Mouse (Mus musculus) lung, embryonic 14.5 days (tissue): ENCODE measurements around the gene Ctnna2. TPM values are rescaled to one million over a fixed set of nuclear protein-coding genes. Genes with fewer than 3 reads are reported as not detected.

Experiments
- ATAC-seq: fragments of 200-750 bp; cut with Nextera tagmentation; 2 replicates; pipeline ENCODE4 v1.8.0; 2017; ENCODE audit warnings: mild to moderate bottlenecking, moderate TSS enrichment, moderate library complexity; ENCODE audit not compliant: insufficient read depth
- DNase-seq: peaks from one replicate; pipeline ENCODE4 v3.0.0-alpha.2; 2015
- H3K27ac ChIP-seq: fragments of 300-500 bp; sonication (generic); 2 replicates; pipeline ENCODE4 v1.5.1; 2014; ENCODE audit warnings: low read depth, mild to moderate bottlenecking, moderate library complexity
- H3K27me3 ChIP-seq: fragments of 300-500 bp; sonication (generic); 2 replicates; pipeline ENCODE4 v1.6.1; 2014; ENCODE audit warnings: low read length, control low read depth; ENCODE audit not compliant: insufficient read depth
- H3K36me3 ChIP-seq: fragments of 300-500 bp; sonication (generic); 2 replicates; pipeline ENCODE4 v1.6.1; 2014; ENCODE audit warnings: control low read depth; ENCODE audit not compliant: insufficient read depth
- H3K4me1 ChIP-seq: fragments of 300-500 bp; sonication (generic); 2 replicates; pipeline ENCODE4 v1.6.1; 2014; ENCODE audit warnings: antibody characterized with exemption, control low read depth; ENCODE audit not compliant: insufficient read depth
- H3K4me2 ChIP-seq: fragments of 300-500 bp; sonication (generic); 2 replicates; pipeline ENCODE4 v1.6.1; 2014; ENCODE audit warnings: mild to moderate bottlenecking
- H3K4me3 ChIP-seq: fragments of 300-500 bp; sonication (generic); 2 replicates; pipeline ENCODE4 v1.5.1; 2014; ENCODE audit warnings: low read depth, low read length
- H3K9ac ChIP-seq: fragments of 300-500 bp; sonication (generic); 2 replicates; pipeline ENCODE4 v1.6.1; 2014
- H3K9me3 ChIP-seq: fragments of 300-500 bp; sonication (generic); 2 replicates; pipeline ENCODE4 v1.6.1; 2016; ENCODE audit warnings: low read depth, low read length, control low read depth
- CTCF ChIP-seq: IDR thresholded peaks from 2 replicates; pipeline ENCODE4 v1.5.1; 2016; ENCODE audit warnings: antibody characterized with exemption, low read depth
- WGBS: fragments of 180-500 bp; shearing (Covaris S2); extraction: QIAGEN DNeasy Blood & Tissue Kit; methylation state at CpG from one replicate; pipeline ENCODE4 v1.1.7; 2014; 5-methylcytosine and 5-hydroxymethylcytosine counted together
- polyA plus RNA-seq: library from polyadenylated mRNA; unstranded; fragments of >200 nt; fragmentation: Nextera tagmentation; extraction: Ambion mirVana; gene quantifications from 2 replicates; pipeline ENCODE4 v1.2.1, GENCODE M21; 2014

The Ctnna2 gene
- polyA plus RNA-seq, 1 experiment from 2014 or later = 4.4 TPM

GRCm38 (mm10) chr6:77278794-77279193 lies 700.7 kb downstream of the Ctnna2 start:
- no peaks in the 10 kb centered on the region for H3K36me3 ChIP-seq
- TF ChIP-seq CTCF = no peak
- no peak overlapping the region for H3K4me3 ChIP-seq
- H3K27ac ChIP-seq = no peak overlapping the region
- no peaks in the 10 kb centered on the region for H3K27me3 ChIP-seq
- ATAC-seq (no peak), DNase-seq (no peak)
- H3K9ac ChIP-seq = no peak overlapping the region
- H3K4me1 ChIP-seq = no peaks in the 10 kb centered on the region
- 80% methylated on average over 5 of the region's 5 CpGs for WGBS
- H3K9me3 ChIP-seq = no peaks in the 10 kb centered on the region
- H3K4me2 ChIP-seq = no peak overlapping the region

- TF ChIP-seq CTCF = no peak
- H3K36me3 ChIP-seq = no peaks in the 10 kb centered on the region
- no peaks in the 10 kb centered on the region for H3K4me1 ChIP-seq
- H3K4me3 ChIP-seq = no peak overlapping the region
- WGBS = 41% methylated on average over 3 of the region's 3 CpGs
- H3K27me3 ChIP-seq = no peaks in the 10 kb centered on the region
- DNase-seq (no peak), ATAC-seq (no peak)
- H3K27ac ChIP-seq = no peak overlapping the region
- H3K9me3 ChIP-seq = no peaks in the 10 kb centered on the region
- H3K4me2 ChIP-seq = no peak overlapping the region
- H3K9ac ChIP-seq = no peak overlapping the region
Observed at GRCm38 (mm10) chr6:77265163-77265562, 714.3 kb downstream of the Ctnna2 start.

- no peak overlapping the region for H3K27ac ChIP-seq
- no peak overlapping the region for H3K4me3 ChIP-seq
- WGBS = 27% methylated on average over 7 of the region's 7 CpGs
- H3K9ac ChIP-seq = no peak overlapping the region
- no peak overlapping the region for H3K4me2 ChIP-seq
- no peaks in the 10 kb centered on the region for H3K4me1 ChIP-seq
- no peaks in the 10 kb centered on the region for H3K36me3 ChIP-seq
- H3K27me3 ChIP-seq = no peaks in the 10 kb centered on the region
- peak; percentile 55 for TF ChIP-seq CTCF
- H3K9me3 ChIP-seq = no peaks in the 10 kb centered on the region
- ATAC-seq = no peak
- DNase-seq = peak; percentile 67
Observed at GRCm38 (mm10) chr6:77257358-77258105, 722.0 kb downstream of the Ctnna2 start.

- no peaks in the 10 kb centered on the region for H3K9me3 ChIP-seq
- no peak for TF ChIP-seq CTCF
- H3K27me3 ChIP-seq = no peaks in the 10 kb centered on the region
- DNase-seq (no peak), ATAC-seq (no peak)
- H3K9ac ChIP-seq = no peak overlapping the region
- no peak overlapping the region for H3K4me3 ChIP-seq
- H3K4me1 ChIP-seq = no peaks in the 10 kb centered on the region
- no peaks in the 10 kb centered on the region for H3K36me3 ChIP-seq
- H3K4me2 ChIP-seq = no peak overlapping the region
- 92% methylated on average over 4 of the region's 4 CpGs for WGBS
- H3K27ac ChIP-seq = no peak overlapping the region
Observed at GRCm38 (mm10) chr6:77256348-77256747, 723.2 kb downstream of the Ctnna2 start.

- DNase-seq = no peak
- no peak for TF ChIP-seq CTCF
- H3K9me3 ChIP-seq = no peaks in the 10 kb centered on the region
- ATAC-seq = no peak
- H3K27me3 ChIP-seq = no peaks in the 10 kb centered on the region
- H3K27ac ChIP-seq = no peak overlapping the region
- no peaks in the 10 kb centered on the region for H3K4me1 ChIP-seq
- 75% methylated on average over 5 of the region's 5 CpGs for WGBS
- no peaks in the 10 kb centered on the region for H3K36me3 ChIP-seq
- H3K9ac ChIP-seq = no peak overlapping the region
- no peak overlapping the region for H3K4me3 ChIP-seq
- no peak overlapping the region for H3K4me2 ChIP-seq
Observed at GRCm38 (mm10) chr6:77253480-77253879, 726.0 kb downstream of the Ctnna2 start.

- Histone ChIP-seq H3K36me3 (no peaks in the 10 kb centered on the region), H3K4me2 (peak overlapping the region; percentile 81), H3K9ac (no peak overlapping the region), H3K4me3 (peak overlapping the region; percentile 40), H3K27ac (no peak overlapping the region), H3K4me1 (no peaks in the 10 kb centered on the region), H3K27me3 (peaks cover 49% of the 10 kb centered on the region), H3K9me3 (no peaks in the 10 kb centered on the region)
- WGBS = under 1% methylated on average over 43 of the region's 43 CpGs
- TF ChIP-seq CTCF = peak; percentile 23; the same call in 1 of the 2 replicates
- peak; percentile 64; the same call in 1 of the 2 replicates for ATAC-seq
- peak; percentile 27 for DNase-seq
Observed at GRCm38 (mm10) chr6:77243541-77244231, 735.8 kb downstream of the Ctnna2 start.

GRCm38 (mm10) chr6:77242601-77243406 lies 736.7 kb downstream of the Ctnna2 start, which contains the start of gene Lrrtm1:
Gene Lrrtm1 (plus strand): TSS chr6:77242689.
- Histone ChIP-seq H3K4me3 (peak within 1 kb of the TSS; percentile 40), H3K27ac (no peak within 1 kb of the TSS), H3K4me1 (no peaks in the 10 kb centered on the region), H3K9me3 (no peaks in the 10 kb centered on the region), H3K36me3 (no peaks in the 10 kb centered on the region), H3K9ac (peak within 1 kb of the TSS; percentile 1; the same call in 1 of the 2 replicates), H3K27me3 (peaks cover 48% of the 10 kb centered on the region), H3K4me2 (peak within 1 kb of the TSS; percentile 81)
- under 1% methylated on average over 53 of the region's 53 CpGs for WGBS
- DNase-seq (peak; percentile 75), ATAC-seq (peak; percentile 85)
- TF ChIP-seq CTCF = no peak
